8 mouse cellular contexts compared by ENCODE assay signal in genomic region chr4:43578376-43579204, GRCm38 (mm10). TPM values are rescaled to one million over a fixed set of nuclear protein-coding genes. Genes with fewer than 3 reads are reported as not detected.
DNase-seq lines count a peak whose midpoint lies in the region; ATAC-seq lines count a peak whose summit lies in the region.

Gene Rgp1 (plus strand): TSS chr4:43578715.
Gene Gba2 (minus strand): TSS chr4:43578873.

- H3K36me3 ChIP-seq in embryonic facial prominence, embryonic 11.5 days (replicated peaks; ENCODE audit: control insufficient read depth, insufficient read depth, low read depth, low read length) = peaks cover 3% of the 10 kb centered on the region; the same call in 1 of the 2 replicates
- peaks cover 59% of the 10 kb centered on the region for H3K36me3 ChIP-seq in limb, embryonic 10.5 days
- H3K36me3 ChIP-seq in midbrain, embryonic 12.5 days = peaks cover 40% of the 10 kb centered on the region

- DNase-seq in 3134 (ENCODE audit: extremely low read depth, insufficient read length, low spot score) = peak; percentile 92
- peak; percentile 92 for DNase-seq in adrenal gland, postnatal 25 days
- peak; percentile 83 for DNase-seq in embryonic facial prominence, embryonic 11.5 days (ENCODE audit: low spot score)
- DNase-seq in heart, adult 11 months = peak; percentile 99
- peak; percentile 95 for DNase-seq in kidney, adult 18-20 months
- peak; percentile 89 for DNase-seq in limb, embryonic 10.5 days (ENCODE audit: low spot score)
- DNase-seq in skeletal muscle tissue, adult 2 months (ENCODE audit: low read depth, low spot score) = peak; percentile 77

- peak within 1 kb of the TSS; percentile 65 for H3K27ac ChIP-seq in embryonic facial prominence, embryonic 11.5 days (replicated peaks; ENCODE audit: low read depth, low read length)
- H3K27ac ChIP-seq in limb, embryonic 10.5 days = peak within 1 kb of the TSS; percentile 94
- peak within 1 kb of the TSS; percentile 63 for H3K27ac ChIP-seq in midbrain, embryonic 12.5 days (replicated peaks)

- under 1% methylated on average over 73 of the region's 76 CpGs for WGBS in embryonic facial prominence, embryonic 11.5 days
- WGBS in limb, embryonic 10.5 days = under 1% methylated on average over 76 of the region's 76 CpGs
- under 1% methylated on average over 75 of the region's 76 CpGs for WGBS in midbrain, embryonic 12.5 days

- peaks cover 6% of the 10 kb centered on the region; the same call in 1 of the 2 replicates for H3K4me1 ChIP-seq in embryonic facial prominence, embryonic 11.5 days (ENCODE audit: control insufficient read depth, insufficient read depth, low read length)
- peaks cover 41% of the 10 kb centered on the region for H3K4me1 ChIP-seq in limb, embryonic 10.5 days
- H3K4me1 ChIP-seq in midbrain, embryonic 12.5 days = peaks cover 45% of the 10 kb centered on the region

- H3K4me2 ChIP-seq in embryonic facial prominence, embryonic 11.5 days (ENCODE audit: low read depth, low read length) = peak within 1 kb of the TSS; percentile 87
- H3K4me2 ChIP-seq in midbrain, embryonic 12.5 days (replicated peaks) = peak within 1 kb of the TSS; percentile 96

- peak within 1 kb of the TSS; percentile 81 for H3K4me3 ChIP-seq in embryonic facial prominence, embryonic 11.5 days (ENCODE audit: low read depth, low read length)
- peak within 1 kb of the TSS; percentile 84 for H3K4me3 ChIP-seq in limb, embryonic 10.5 days
- peak within 1 kb of the TSS; percentile 82 for H3K4me3 ChIP-seq in midbrain, embryonic 12.5 days

- no peaks in the 10 kb centered on the region for H3K9me3 ChIP-seq in embryonic facial prominence, embryonic 11.5 days (replicated peaks; ENCODE audit: control insufficient read depth, low read length)
- H3K9me3 ChIP-seq in limb, embryonic 10.5 days (replicated peaks) = no peaks in the 10 kb centered on the region
- H3K9me3 ChIP-seq in midbrain, embryonic 12.5 days = no peaks in the 10 kb centered on the region

- peak within 1 kb of the TSS; percentile 84 for H3K9ac ChIP-seq in embryonic facial prominence, embryonic 11.5 days (replicated peaks; ENCODE audit: low read length)
- peak within 1 kb of the TSS; percentile 92 for H3K9ac ChIP-seq in midbrain, embryonic 12.5 days (replicated peaks)

- no peaks in the 10 kb centered on the region for H3K27me3 ChIP-seq in embryonic facial prominence, embryonic 11.5 days (ENCODE audit: control insufficient read depth, insufficient read depth, low read length)
- H3K27me3 ChIP-seq in limb, embryonic 10.5 days (ENCODE audit: low read depth, poor library complexity, severe bottlenecking) = no peaks in the 10 kb centered on the region
- no peaks in the 10 kb centered on the region for H3K27me3 ChIP-seq in midbrain, embryonic 12.5 days

- peak; percentile 96 for ATAC-seq in embryonic facial prominence, embryonic 11.5 days (replicated peaks; ENCODE audit: insufficient number of reproducible peaks, low FRiP score, low TSS enrichment, low read depth)
- ATAC-seq in midbrain, embryonic 12.5 days (ENCODE audit: low FRiP score, low read depth) = peak; percentile 85

RNA-seq across cellular contexts. Expression of gene Rgp1, which starts in this region (rescaled TPM):
- total RNA-seq in adrenal gland, postnatal 25 days (2021) = 50.5 and 58.9 TPM in 2 replicates
- polyA plus RNA-seq in embryonic facial prominence, embryonic 11.5 days (2014; fragmentation: Nextera tagmentation; extraction: Ambion mirVana) = 21.1 and 30.4 TPM in 2 replicates
- 22.7 and 30.0 TPM in 2 replicates for polyA plus RNA-seq in limb, embryonic 10.5 days (2016; fragmentation: Nextera tagmentation; extraction: Ambion mirVana)
- 31.8 and 37.2 TPM in 2 replicates for polyA plus RNA-seq in midbrain, embryonic 12.5 days (2016; fragmentation: Nextera tagmentation; extraction: Ambion mirVana)

RNA-seq across cellular contexts. Expression of gene Gba2, which starts in this region (rescaled TPM):
- total RNA-seq in adrenal gland, postnatal 25 days (2021) = 11.9 and 15.4 TPM in 2 replicates
- 21.0 and 21.1 TPM in 2 replicates for polyA plus RNA-seq in embryonic facial prominence, embryonic 11.5 days (2014; fragmentation: Nextera tagmentation; extraction: Ambion mirVana)
- polyA plus RNA-seq in limb, embryonic 10.5 days (2016; fragmentation: Nextera tagmentation; extraction: Ambion mirVana) = 24.3 and 29.2 TPM in 2 replicates
- 49.2 and 52.6 TPM in 2 replicates for polyA plus RNA-seq in midbrain, embryonic 12.5 days (2016; fragmentation: Nextera tagmentation; extraction: Ambion mirVana)

Comparison
In these comparisons a context has a peak if more than half of its experiments do, and no peak if none do; other contexts are left out.
1. Peak in every context shown above with its lines: DNase-seq, ATAC-seq, H3K4me3 ChIP-seq and H3K27ac ChIP-seq.